Mouse (Mus musculus) erythroblast, embryonic 14.5 days (primary cell): Measurements from ENCODE around the gene Akap9.

ENCODE experiments used
- GATA1 ChIP-seq: IDR thresholded peaks from 2 replicates; pipeline ENCODE4 v1.6.1; 2012; ENCODE audit warnings: low read length, inconsistent platforms, mixed read lengths
- TAL1 ChIP-seq: IDR thresholded peaks from 3 replicates; pipeline ENCODE4 v1.6.1; 2012; ENCODE audit warnings: low read length, inconsistent platforms, mixed read lengths

- TF ChIP-seq GATA1 (no peak), TAL1 (no peak)
Measured at GRCm38 (mm10) chr5:4004531-4005469, 76.9 kb downstream of the Akap9 start.
